Mouse (Mus musculus) cerebellum, postnatal 36 days (tissue): ENCODE measurements at regions not wholly inside any gene's neighbourhood (a gene's known extent, or its start where the extent isn't known, plus 50 kb on each side); places are given as distances from the start of the nearest gene placed in this dataset.

Experiments used
- DNase-seq, 2 experiments: peaks; one replicate each; pipeline ENCODE4 v3.0.0; 2021 to 2022; ENCODE audit warnings: mixed read lengths in 2 of 2

DNA sequence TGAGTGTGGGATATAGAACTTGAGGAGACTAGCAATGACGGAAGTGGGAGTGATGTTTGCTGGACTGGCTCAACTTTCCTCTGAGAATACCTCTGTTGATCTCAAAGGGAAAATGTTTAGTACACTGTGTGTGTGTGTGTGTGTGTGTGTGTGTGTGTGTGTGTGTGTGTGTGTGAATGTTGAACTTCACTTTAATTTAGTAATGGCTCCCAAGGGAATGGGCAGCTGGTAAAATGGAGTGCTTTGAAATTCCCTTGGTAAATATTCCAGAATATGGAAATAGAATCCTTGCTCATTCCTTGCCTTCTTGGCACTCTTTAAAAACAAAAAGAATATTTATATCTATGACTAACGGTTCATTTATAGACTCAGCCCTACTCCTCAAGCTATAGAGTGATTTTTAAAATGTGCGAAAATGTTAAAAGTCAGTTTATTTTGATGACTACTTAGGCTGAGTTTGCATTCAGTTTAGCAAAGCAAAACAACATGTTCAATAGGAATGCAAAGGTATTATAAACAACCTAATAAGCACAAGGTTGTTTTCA, 287.6 kb upstream of the Pitrm1 start:
- no peak for DNase-seq

DNA sequence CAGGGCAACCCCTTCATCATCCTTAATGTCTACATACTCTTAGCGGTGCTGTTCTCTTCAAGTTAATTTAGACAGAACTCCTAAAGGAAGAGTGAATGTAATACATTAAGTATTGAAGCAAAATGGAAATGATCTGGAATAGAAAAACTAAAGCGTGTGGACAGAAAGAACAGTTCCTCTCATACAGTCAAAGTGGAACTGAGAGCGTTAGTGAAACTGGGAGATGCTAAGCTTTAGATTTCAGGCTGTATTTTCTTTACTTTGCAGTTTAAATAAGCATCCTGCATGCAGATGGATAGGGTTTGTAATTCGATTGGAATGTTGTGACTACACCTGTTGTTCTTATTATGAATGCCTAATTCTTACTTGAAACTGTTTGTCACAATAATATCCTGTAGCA, 286.5 kb upstream of the Pitrm1 start:
- no peak for DNase-seq

DNA sequence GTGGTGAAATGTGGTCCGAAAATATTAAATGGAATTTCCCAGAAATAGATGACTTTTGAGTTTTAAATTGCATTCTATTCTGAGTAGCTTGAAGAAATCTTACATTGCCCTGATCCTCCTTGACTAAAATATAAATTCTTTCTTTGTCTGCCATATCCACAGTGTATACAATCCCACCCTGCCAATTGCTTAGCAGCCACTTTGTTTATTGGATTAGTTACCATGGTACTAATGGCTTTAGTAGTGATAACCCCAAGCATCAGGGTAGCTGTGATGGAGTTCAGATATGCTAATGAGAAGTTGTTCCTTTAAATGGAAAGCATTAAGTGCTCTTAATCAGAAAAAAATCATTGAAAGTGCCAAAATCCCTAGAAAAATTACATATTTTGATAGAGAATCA, 277.4 kb upstream of the Pitrm1 start:
- no peak for DNase-seq

DNA sequence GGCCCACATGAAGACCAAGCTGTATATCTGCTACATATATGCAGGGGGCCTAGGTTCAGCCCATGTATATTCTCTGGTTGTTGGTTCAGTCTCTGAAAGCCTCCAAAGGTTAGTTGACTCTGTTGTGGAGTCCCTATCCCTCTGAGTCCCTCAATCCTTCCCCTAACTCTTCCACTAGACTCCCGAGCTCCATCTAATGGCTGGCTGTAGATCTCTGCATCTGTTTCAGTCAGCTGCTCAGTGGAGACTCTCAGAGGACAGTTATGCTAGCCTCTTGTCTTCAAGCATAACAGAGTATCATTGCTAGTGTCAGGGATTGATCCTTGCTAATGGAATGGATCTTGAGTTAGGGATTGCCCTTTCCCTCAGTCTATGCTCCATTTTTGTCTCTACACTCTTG, 275.0 kb upstream of the Pitrm1 start:
- no peak for DNase-seq

- no peak for DNase-seq
Measured at GRCm38 (mm10) chr13:6280073-6280472, 267.9 kb upstream of the Pitrm1 start.

DNA sequence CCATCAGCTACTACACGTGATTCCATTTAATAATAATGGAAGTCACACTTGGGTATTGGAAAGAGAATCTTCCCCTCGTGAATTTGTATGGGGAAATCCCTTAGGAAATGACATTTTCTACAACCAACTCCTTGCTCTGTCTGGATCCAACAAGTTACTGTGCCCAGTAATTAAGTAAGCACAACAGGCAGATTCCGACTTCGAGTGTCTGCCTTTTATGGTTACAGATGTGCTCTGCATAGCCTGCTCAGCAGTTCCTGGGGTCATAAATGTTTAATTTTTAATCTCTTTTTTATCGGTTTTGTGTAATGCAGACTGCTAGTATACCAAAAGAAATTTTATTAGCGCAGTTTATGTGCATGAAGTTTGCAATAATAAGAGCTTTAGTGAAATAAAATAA, 259.8 kb upstream of the Pitrm1 start:
- DNase-seq, result no peak

DNA sequence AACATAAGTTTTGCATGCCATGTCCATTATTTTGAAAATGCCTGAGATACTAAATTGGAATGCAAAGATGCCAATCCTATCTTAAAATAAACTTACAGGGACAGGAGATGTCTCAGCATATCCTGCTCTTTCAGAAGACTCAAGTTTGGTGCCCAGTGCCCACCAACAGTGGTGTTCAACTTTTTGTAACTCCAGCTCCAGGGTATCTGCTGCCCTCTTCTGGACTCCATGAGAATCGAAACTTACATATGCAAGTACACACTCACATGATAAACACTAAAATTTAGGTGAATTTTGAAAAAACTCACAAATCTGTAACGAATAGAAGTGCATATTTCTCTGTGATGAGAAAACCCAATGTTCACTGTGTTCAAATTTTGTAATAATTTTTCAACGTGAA, 255.9 kb upstream of the Pitrm1 start:
- DNase-seq, result no peak

GRCm38 (mm10) chr13:6305718-6306117, 242.2 kb upstream of the Pitrm1 start:
- DNase-seq, result no peak

- DNase-seq, result no peak
Measured at GRCm38 (mm10) chr13:6306616-6306988, 241.3 kb upstream of the Pitrm1 start.

- no peak for DNase-seq
Measured at GRCm38 (mm10) chr13:6306989-6307917, 240.7 kb upstream of the Pitrm1 start.

- DNase-seq, result no peak
Measured at GRCm38 (mm10) chr13:6316201-6316600, 231.7 kb upstream of the Pitrm1 start.

- DNase-seq, result no peak
Measured at GRCm38 (mm10) chr13:6323948-6324347, 224.0 kb upstream of the Pitrm1 start.

DNA sequence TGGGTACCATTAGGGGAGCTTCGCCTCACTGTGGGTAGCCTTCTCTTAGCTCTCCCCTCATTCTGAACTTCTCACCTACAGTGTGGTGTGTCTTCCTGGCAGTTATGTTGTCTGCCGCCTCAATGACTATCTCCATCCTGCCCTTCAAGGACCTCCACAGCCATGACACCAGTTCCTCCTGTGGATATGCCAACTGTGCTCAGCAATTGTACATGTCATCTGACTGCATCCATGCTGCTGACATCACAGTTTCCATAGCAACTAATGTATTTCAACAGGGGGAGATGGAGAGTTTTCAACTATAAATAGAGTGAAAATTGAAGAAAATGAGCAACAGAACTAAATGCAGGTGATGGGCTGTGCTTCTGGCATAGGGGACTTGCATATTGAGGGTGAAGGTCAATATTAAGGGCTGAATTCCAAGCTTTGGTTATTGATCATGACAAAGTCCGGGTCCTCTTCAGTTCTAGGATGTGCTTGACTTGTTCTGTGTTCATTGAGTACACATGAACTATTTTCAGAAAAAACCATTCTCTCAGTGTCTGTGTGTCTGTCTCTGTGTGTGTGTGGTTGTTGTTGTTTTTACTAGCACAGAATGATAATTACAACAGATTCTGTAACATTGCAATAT, 217.5 kb upstream of the Pitrm1 start:
- DNase-seq, result no peak

- DNase-seq, result peak in 1 of 2 experiments; percentile 11
Measured at GRCm38 (mm10) chr13:6340157-6340556, 207.8 kb upstream of the Pitrm1 start.

- DNase-seq, result peak; percentile 34 to 40
Measured at GRCm38 (mm10) chr13:6341102-6341737, 206.7 kb upstream of the Pitrm1 start.

GRCm38 (mm10) chr13:6365169-6365568, 182.8 kb upstream of the Pitrm1 start:
- DNase-seq, result no peak

GRCm38 (mm10) chr13:6367661-6368060, 180.3 kb upstream of the Pitrm1 start:
- no peak for DNase-seq

DNA sequence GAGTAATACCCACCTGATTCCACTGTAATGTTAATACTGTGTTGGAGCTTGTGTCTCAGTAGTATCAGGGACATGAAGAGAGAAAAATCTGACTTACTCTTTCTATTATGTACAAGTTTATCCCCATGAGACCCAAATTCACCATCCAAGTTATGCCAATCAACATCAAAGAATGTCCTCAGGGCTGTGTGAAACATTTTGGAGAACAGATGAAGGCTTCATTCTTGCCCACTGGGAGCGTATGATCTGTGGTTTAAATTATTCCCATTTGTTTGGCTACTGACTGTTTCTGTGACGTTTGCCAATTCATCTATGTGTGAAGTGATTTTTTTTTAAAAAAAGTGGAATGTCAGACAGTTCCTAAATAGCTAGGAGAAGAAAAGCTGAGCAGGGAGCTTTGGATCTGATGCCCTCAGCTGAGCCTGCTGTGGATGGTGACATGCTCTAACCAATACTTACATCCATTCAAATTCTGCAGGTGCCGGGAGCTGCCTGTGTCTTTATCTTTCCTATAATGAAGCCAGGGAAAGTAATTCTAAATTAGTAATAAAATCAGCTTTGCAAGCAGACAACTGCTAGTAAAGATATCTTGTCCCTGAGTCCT, 173.3 kb upstream of the Pitrm1 start:
- DNase-seq, result no peak

GRCm38 (mm10) chr13:6377919-6378318, 170.0 kb upstream of the Pitrm1 start:
- no peak for DNase-seq

DNA sequence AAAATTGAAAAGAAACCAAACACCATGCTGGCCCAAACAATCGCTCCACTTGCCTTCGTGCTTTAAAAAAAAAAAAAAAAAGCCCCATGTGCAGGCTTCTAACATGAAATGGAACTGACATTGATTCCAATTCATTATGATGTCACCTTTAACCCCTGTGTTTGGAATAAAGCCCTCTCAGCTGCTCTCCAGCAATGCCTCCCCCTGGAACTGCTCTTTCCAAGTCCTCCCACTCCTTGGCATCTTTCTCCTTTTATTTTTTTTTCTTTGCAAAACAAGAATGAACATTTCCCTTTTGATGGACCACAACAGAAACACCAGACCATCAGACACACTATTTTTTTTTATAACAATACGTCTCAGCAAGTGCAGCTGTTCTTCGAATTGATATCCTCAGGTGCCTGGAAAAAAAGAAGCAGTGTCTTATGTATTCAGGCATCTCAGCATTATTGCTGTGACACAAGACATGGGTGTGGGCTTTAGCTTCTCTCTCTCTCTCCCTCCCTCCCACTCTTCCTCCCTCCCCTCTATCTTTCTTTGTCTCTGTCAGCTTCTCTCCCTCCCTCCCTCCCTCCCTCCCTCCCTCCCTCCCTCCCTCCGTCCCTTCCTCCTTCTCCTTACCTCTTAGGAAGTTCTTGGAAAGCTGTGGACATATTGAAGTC, 152.3 kb upstream of the Pitrm1 start:
- no peak for DNase-seq

- no peak for DNase-seq
Measured at GRCm38 (mm10) chr13:6397648-6398047, 150.3 kb upstream of the Pitrm1 start.

DNA sequence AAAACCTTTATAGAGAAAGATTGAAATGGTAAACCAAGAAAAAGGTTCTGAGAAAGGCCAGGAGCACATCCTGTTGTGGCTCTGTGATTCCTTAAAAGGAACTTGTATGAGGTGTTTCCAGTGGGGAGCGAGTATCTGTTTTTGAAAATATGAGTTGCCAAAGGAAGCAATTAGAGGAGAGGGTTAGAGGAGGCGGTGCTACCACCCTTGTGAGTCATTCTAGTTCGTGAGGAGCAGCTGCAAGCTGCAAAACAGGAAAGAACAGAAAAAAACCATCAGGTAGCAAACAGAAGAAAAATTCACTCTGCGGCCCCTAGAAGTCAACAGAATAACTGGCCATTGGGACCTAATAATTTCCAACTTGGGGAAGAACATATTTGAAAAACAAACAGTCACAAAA, 116.1 kb upstream of the Pitrm1 start:
- DNase-seq, result no peak

GRCm38 (mm10) chr13:6446976-6447375, 101.0 kb upstream of the Pitrm1 start:
- no peak for DNase-seq
